Mouse (Mus musculus) cerebellum, adult 9-10 months (tissue): ENCODE data around the gene Aunip.

Source experiments
- DNase-seq: peaks from one replicate; pipeline ENCODE4 v3.0.0; 2022

The Aunip gene

GRCm38 (mm10) chr4:134518541-134518940, 7.7 kb downstream of the Aunip start:
- no peak for DNase-seq

DNA sequence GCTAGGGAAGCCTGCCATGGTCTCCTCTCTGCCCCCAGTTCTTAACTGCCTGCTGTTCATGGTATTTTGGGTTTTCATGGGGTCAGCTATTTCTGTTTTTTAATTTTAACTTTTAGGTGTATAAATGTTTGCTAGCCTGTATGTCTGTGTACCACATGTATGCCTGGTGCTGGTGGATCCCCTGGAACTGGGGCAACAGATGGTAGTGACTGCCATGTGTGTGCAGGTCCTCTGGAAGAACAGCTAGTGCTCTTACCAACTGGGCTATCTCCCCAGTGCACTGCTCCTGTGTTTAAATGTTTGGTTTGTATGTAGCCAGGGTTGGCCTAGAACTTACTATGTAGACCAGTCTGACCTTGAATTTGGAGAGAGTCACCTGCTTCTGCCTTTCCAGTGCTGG, 8.5 kb downstream of the Aunip start:
- no peak for DNase-seq

DNA sequence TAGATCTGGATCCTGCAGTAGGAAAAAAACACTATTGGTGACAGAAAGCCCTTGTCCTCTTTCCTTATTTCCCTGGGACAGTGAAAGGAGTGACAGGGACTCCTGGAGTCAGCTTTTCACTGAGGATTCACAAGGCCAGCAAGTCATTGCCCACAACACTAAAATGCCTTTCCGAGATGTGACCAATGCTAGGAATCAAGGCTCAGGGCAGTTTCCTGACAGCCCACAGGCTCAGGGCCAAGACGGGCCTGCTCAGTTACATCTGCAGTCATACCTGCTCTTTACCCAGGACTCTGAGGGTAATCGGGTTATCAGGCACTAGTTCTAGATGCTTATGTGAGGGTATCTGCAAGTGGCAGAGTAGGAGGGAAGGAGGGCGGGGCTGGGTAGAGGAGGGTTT, 12.6 kb downstream of the Aunip start:
- no peak for DNase-seq

GRCm38 (mm10) chr4:134525806-134526205, 15.0 kb downstream of the Aunip start:
- no peak for DNase-seq

DNA sequence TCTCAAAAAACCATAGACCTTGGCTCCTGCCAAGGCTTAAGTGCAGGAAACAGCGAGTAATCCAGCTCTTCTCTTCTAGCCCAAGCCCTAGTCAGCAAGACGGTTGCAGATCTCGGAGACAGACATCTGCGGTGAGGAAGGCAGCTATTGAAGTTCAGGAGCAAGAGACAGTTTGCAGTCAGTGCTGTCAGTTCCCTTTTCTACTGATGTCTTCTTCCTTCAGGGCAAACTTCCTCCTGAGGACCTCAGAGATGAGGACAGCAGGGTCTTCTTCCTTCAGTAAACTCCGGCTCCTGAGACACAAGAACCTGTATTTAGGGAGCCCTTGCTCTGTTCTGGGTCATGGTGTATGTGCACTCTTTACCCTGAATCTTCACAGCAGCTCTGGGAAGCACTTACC, 15.4 kb downstream of the Aunip start:
- no peak for DNase-seq

- DNase-seq, result no peak
Observed at GRCm38 (mm10) chr4:134532928-134533327, 22.1 kb downstream of the Aunip start.

DNA sequence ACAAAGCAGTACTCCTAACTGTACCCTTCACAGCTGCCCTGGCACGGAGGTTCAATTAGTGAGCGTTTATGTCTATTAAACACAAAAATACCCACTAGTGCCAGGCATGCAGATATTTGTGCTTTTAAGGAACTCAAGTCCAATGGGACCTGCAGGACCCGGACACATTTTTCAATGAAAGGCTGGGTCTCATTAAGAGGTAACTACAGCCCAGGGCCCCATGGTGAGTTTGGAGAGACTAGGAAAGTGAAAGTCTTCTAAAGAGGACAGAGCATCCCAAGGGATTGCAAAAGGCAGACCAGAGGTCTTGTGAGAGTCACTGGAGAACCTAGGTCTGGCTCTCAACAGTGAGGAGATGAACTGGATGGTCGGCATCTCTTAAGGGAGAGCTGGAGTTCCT, 22.6 kb downstream of the Aunip start:
- DNase-seq, result no peak

GRCm38 (mm10) chr4:134534124-134534886, 23.5 kb downstream of the Aunip start:
- DNase-seq, result no peak

GRCm38 (mm10) chr4:134534932-134535786, 24.4 kb downstream of the Aunip start, which contains the start of gene Mtfr1l:
Gene Mtfr1l (minus strand): TSS chr4:134535387.
- peak; percentile 96 for DNase-seq

DNA sequence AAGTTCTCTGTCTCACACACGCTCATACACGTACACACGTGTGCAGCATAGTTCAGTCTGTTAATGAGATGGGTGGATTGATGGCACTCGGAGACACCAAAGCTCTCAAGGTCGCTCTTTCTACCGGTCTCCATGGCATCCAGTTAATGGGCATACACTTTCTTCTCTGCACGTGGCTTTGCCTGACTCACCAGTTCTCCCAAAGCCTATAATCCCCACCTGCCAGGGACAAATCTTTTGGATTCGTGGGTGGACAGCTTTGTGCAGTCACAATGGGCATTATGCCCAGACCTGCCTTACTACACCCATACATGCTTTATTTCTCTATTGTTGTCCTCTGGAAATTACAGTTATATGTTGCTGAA, 25.0 kb downstream of the Aunip start:
- no peak for DNase-seq

DNA sequence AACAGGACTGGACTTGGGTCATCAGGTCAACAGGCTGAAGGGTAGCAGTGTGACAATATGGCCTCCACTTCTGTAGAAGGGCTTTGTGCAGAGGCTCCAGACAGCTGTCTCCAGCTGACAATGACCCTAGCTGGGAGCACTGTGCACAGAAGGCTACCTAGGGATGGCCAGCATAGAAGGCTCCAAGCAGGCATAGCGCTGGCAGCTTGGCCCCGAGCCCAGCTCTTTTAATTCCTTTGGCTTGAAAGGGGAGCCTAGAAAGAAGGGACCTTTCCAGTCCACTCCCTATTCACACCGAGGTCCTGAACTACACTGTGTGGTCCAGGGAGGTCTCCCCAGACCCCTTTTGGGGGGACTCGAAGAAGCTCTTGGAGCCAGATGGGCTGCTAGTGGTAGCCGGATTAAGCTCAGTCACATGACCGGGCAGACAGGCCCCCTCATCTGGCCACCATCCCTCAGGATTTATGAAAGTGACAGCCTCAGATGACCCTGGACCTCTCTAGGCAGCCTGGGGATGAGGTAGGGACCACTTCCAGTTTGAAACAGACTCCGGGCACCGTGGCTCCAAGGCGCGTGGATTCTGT, 28.3 kb downstream of the Aunip start:
- peak; percentile 48 for DNase-seq

- no peak for DNase-seq
Observed at GRCm38 (mm10) chr4:134542726-134543125, 31.9 kb downstream of the Aunip start.

DNA sequence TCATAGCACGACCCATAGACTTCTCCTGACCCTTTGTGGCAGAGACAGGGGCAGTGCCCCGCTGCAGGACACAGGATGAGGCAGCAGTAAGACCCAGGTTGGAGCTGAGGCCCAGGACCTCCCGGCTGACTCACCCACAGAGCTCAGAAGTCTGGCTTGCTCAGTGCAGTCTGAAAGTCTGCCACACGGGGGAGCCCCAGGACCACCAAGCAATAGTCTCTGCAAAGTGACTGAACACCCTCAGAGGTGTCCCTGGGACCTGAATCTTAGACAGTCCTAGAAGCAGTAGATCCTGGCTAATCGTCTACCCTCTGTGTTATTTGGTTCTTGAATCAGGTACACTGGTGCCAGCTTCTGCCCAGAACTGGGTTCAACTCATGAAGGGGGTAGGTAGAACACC, 32.5 kb downstream of the Aunip start:
- DNase-seq, result peak; percentile 95

- no peak for DNase-seq
Observed at GRCm38 (mm10) chr4:134546814-134547705, 36.3 kb downstream of the Aunip start.

DNA sequence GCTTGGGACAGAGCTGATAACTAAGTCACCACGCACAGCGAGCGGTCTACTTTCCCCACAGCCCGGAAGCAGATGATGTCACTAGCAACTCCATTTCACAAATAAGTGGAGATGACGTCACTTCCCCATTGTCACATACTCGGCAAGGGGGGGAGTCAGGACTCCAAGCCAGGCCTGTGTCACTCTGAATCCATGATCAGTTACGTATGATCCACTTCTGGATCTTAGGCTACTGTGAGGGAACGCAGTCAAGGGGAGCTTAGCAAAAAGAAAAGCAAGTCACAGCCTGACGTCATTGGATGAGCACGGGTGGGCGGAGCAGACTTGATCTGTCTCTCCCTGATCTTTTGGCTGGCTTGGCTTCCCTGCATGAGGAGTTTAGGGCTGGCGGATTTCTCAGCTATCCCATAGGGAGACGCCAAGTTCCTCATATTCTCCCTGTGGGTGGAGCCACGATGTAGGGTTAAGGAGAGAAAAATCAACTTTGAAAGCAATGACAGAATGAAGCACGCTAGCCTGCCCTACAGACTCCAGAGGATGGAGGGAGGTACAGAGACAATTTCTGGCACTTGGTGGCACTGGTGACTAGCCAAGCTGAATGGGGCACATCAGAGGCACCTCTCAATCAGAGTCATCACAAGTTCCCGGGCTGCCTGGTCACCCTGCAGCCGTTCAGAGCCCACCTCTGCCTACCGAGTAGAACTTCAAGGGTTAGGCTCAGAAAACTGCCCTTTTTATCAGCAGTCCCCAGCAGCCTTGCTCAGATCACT, 37.6 kb downstream of the Aunip start:
- no peak for DNase-seq

DNA sequence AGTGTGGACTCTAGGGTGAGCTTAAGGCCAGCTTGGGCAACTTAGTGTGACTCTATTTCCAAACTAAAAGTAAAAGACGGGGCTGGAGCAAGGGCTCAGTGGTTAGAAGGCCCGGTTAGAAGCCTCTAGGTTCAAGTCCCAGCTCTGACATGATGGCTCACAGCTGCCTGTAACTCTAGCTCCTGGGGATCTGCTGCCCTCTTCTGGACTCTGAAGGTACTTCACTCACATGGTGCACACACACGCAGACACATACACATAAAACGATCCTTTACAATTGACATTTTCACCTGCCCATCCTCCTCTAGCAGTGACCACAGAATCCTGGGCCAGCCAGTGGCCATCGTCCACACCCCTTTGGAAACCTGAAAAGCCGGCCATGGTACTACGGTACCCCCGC, 39.1 kb downstream of the Aunip start:
- DNase-seq, result no peak

GRCm38 (mm10) chr4:134551494-134552316, 40.9 kb downstream of the Aunip start, which contains the start of gene Selenon:
Gene Selenon (minus strand): TSS chr4:134552166.
- no peak for DNase-seq

- DNase-seq, result no peak
Observed at GRCm38 (mm10) chr4:134553631-134554030, 42.8 kb downstream of the Aunip start.

GRCm38 (mm10) chr4:134555956-134556580, 45.3 kb downstream of the Aunip start:
- DNase-seq, result no peak

DNA sequence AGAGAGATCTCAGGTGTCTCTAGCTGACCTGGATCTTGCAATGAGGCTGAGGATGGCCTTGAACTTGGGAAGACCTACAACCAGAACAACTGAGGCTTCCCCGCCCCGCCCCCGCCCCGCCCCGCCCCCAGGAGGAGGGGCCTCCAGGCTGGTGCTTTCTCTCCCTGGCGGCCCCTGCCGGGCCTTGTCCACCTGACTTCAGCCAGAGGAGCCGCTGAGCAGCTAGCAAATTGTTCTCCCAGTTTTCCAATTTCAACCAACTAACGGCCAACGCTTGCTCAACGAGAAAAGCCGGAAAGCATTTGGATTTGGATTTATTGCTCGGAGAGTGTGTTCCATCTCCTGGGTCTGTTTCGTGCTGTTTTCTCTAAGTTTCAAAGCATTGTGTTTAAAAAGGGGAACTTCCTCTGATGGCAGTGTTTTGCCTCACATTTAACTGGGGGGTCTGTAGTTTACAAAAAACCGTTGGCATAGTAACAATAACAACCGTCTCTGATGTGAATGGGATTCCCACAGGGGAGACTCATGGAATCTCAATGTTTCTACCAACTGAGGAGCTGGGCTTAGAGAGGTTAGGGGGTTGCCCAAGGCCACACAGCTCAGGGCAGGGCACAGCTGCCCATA, 46.9 kb downstream of the Aunip start:
- DNase-seq, result no peak
